Mouse (Mus musculus): ENCODE data around the gene Dda1.
"Not testable (repeated sequence)": the region's sequence is repeated elsewhere in the genome, so short reads cannot be mapped to it uniquely, and the experiment has no call there.

The Dda1 gene

GRCm38 (mm10) chr8:71468916-71469315 is at the start of gene Dda1:
Gene Dda1 (plus strand): TSS chr8:71469199.
- peak; percentile 98 for DNase-seq

GRCm38 (mm10) chr8:71422121-71422520 is 46.9 kb upstream of the Dda1 start:
- DNase-seq, result no peak

GRCm38 (mm10) chr8:71432935-71433334 is 36.1 kb upstream of the Dda1 start:
- not testable (repeated sequence) for DNase-seq

- no peak for DNase-seq
These were observed 32.0 kb upstream of the Dda1 start for GRCm38 (mm10) chr8:71437041-71437440.

GRCm38 (mm10) chr8:71441404-71441803 is 27.6 kb upstream of the Dda1 start:
- DNase-seq, result peak; percentile 67 to 71

GRCm38 (mm10) chr8:71445096-71445495 is 23.9 kb upstream of the Dda1 start:
- DNase-seq, result no peak

GRCm38 (mm10) chr8:71451337-71451736 is 17.7 kb upstream of the Dda1 start:
- DNase-seq, result no peak

GRCm38 (mm10) chr8:71451777-71452176 is 17.2 kb upstream of the Dda1 start:
- no peak for DNase-seq

GRCm38 (mm10) chr8:71452669-71453068 is 16.3 kb upstream of the Dda1 start:
- no peak for DNase-seq

- DNase-seq, result no peak
These were observed 14.3 kb upstream of the Dda1 start for GRCm38 (mm10) chr8:71454668-71455067.

GRCm38 (mm10) chr8:71456906-71457305 is 12.1 kb upstream of the Dda1 start:
- peak in 1 of 2 experiments; percentile 20 for DNase-seq

- peak in 1 of 2 experiments; percentile 6 for DNase-seq
These were observed 11.2 kb upstream of the Dda1 start for GRCm38 (mm10) chr8:71457659-71458270.

- DNase-seq, result no peak
These were observed 8.3 kb upstream of the Dda1 start for GRCm38 (mm10) chr8:71460716-71461115.

GRCm38 (mm10) chr8:71461152-71461840 is 7.7 kb upstream of the Dda1 start:
- peak in 1 of 2 experiments; percentile 47 for DNase-seq

GRCm38 (mm10) chr8:71462191-71462590 is 6.8 kb upstream of the Dda1 start:
- no peak for DNase-seq

- DNase-seq, result peak; percentile 72 to 75
These were observed 6.2 kb upstream of the Dda1 start for GRCm38 (mm10) chr8:71462786-71463185.

- DNase-seq, result peak; percentile 99 to 100
These were observed 5.6 kb upstream of the Dda1 start, which contains the start of gene Abhd8 for GRCm38 (mm10) chr8:71463188-71464033. Gene Abhd8 (minus strand): TSS chr8:71463655.

GRCm38 (mm10) chr8:71464513-71465500 is 4.2 kb upstream of the Dda1 start, which contains the start of gene Mrpl34:
Gene Mrpl34 (plus strand): TSS chr8:71464959.
- peak; percentile 99 for DNase-seq

GRCm38 (mm10) chr8:71465733-71466132 is 3.3 kb upstream of the Dda1 start:
- DNase-seq, result peak in 1 of 2 experiments; percentile 13

- peak in 1 of 2 experiments; percentile 22 for DNase-seq
These were observed 2.8 kb upstream of the Dda1 start for GRCm38 (mm10) chr8:71466198-71466597.

- peak in 1 of 2 experiments; percentile 6 for DNase-seq
These were observed 1.8 kb upstream of the Dda1 start for GRCm38 (mm10) chr8:71467201-71467600.

GRCm38 (mm10) chr8:71468001-71468400 is 998 bp upstream of the Dda1 start:
- DNase-seq, result peak in 1 of 2 experiments; percentile 10

All from cerebellum, postnatal 14 days (tissue).